Mouse (Mus musculus) embryonic fibroblast, embryonic 13.5 days (primary cell): ENCODE measurements around the gene Cdc42bpg. TPM values are rescaled to one million over a fixed set of nuclear protein-coding genes. Genes with fewer than 3 reads are reported as not detected.
A peak's percentile ranks its signal among the peaks of the same experiment; 100 is the strongest.

ENCODE experiments used
- H3K27ac ChIP-seq: 2 replicates; pipeline ENCODE4 v1.5.1; 2012; ENCODE audit warnings: low read length, control low read depth, inconsistent platforms; ENCODE audit not compliant: insufficient read depth
- H3K4me1 ChIP-seq: 2 replicates; pipeline ENCODE4 v1.6.1; 2011; ENCODE audit warnings: low read length; ENCODE audit not compliant: control insufficient read depth, insufficient read depth
- H3K4me3 ChIP-seq: 2 replicates; pipeline ENCODE4 v1.5.1; 2011; ENCODE audit warnings: mild to moderate bottlenecking, control low read depth, low read length; ENCODE audit not compliant: insufficient read depth
- CTCF ChIP-seq: IDR thresholded peaks from 2 replicates; pipeline ENCODE4 v1.5.1; 2011; ENCODE audit warnings: mild to moderate bottlenecking, control low read depth, low read length, moderate library complexity, borderline replicate concordance; ENCODE audit not compliant: insufficient read depth
- POLR2A ChIP-seq: IDR thresholded peaks from 2 replicates; pipeline ENCODE4 v1.6.1; 2011; ENCODE audit warnings: low read depth, mild to moderate bottlenecking, control low read depth, low read length, moderate library complexity
- polyA plus RNA-seq: library from polyadenylated mRNA; stranded (reverse); fragments of >200 nt; gene quantifications from 2 replicates; pipeline ENCODE4 v1.2.4, GENCODE M21; 2011; ENCODE audit warnings: low read depth; ENCODE audit not compliant: missing spikeins, insufficient read length

The Cdc42bpg gene
- polyA plus RNA-seq, 1 experiment = 17.0 TPM

DNA sequence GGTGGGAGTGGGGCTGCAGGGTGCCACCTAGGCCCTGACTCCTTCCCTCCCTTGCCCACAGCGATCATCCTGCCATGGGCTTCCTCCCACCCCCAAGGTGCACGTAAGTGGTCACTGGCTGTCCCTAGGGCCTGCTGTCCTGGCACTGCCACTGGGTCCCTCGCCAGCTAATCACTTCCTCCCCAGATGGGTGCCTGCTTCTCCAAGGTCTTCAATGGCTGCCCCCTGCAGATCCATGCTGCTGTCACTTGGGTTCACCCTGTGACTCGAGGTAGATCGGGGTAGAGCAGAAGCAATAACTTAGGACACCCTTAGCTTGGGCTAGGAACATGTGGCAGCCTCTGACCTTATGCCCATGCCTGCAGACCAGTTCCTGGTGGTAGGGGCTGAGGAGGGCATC, 39.8 kb downstream of the Cdc42bpg start:
- Histone ChIP-seq H3K27ac (no peak overlapping the region), H3K4me1 (no peaks in the 10 kb centered on the region), H3K4me3 (no peak overlapping the region)
- TF ChIP-seq POLR2A = no peak
- TF ChIP-seq CTCF = no peak

DNA sequence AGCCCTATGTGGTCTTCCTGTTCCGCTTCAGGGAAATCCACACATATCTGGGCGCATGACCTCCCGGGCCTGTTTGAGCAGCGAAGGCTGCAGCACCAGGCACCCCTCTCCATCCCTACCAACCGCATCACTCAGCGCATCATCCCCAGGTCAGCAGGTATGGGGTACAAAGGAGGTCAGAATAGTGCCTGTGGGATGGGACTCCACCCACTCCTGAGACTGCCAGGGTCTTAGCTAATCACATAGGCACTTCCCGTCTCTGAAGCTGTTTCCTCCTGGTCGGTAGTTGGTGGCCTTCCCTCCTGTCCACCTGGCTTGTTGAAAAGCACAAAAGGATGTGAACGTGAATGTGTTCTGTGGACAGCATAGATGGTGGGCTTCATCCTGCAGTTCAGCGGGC, 40.4 kb downstream of the Cdc42bpg start:
- H3K4me1 ChIP-seq = no peaks in the 10 kb centered on the region
- TF ChIP-seq CTCF = no peak
- TF ChIP-seq POLR2A = no peak
- no peak overlapping the region for H3K27ac ChIP-seq
- H3K4me3 ChIP-seq = no peak overlapping the region

DNA sequence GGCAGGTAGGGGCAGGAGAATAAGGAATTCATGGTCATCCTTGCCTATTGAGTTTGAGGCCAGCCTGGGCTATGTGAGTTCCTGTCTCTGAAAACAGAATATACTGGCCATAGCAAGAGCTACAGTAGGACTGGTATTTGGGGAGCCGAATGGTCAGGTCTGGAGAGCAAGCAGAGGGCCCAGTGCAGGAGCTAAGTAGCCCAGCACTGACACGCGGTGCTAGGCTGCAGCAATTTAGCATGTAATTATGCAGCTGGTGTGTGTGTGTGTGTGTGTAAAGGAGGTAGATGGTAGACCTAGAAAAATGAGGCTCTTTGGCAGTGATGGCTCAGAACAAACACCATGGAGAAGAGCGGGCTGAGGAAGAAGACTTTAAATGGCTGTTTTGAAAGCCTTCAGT, 41.4 kb downstream of the Cdc42bpg start:
- Histone ChIP-seq H3K27ac (no peak overlapping the region), H3K4me3 (no peak overlapping the region), H3K4me1 (no peaks in the 10 kb centered on the region)
- no peak for TF ChIP-seq CTCF
- no peak for TF ChIP-seq POLR2A

DNA sequence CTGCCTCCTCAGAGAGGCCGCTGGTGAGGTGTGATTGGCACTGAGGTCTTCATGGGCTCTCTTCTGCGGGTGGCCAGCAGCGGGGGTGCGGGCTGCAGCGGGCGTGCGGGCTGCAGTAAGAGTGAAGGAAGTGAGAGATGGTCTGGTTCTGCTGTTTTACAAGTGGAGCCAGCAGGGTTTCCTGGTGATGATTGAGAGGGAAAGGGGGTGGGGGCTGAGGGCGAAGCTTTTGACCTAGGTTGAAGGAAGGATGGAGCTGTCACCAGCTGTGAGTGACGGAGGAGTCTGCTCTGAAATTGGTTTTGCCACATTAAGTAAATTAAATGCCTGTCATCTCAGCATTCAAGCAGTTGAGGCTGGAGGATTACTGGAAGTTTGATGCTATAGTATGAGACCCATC, 42.5 kb downstream of the Cdc42bpg start:
- TF ChIP-seq POLR2A = no peak
- TF ChIP-seq CTCF = no peak
- Histone ChIP-seq H3K4me3 (no peak overlapping the region), H3K27ac (no peak overlapping the region), H3K4me1 (no peaks in the 10 kb centered on the region)

DNA sequence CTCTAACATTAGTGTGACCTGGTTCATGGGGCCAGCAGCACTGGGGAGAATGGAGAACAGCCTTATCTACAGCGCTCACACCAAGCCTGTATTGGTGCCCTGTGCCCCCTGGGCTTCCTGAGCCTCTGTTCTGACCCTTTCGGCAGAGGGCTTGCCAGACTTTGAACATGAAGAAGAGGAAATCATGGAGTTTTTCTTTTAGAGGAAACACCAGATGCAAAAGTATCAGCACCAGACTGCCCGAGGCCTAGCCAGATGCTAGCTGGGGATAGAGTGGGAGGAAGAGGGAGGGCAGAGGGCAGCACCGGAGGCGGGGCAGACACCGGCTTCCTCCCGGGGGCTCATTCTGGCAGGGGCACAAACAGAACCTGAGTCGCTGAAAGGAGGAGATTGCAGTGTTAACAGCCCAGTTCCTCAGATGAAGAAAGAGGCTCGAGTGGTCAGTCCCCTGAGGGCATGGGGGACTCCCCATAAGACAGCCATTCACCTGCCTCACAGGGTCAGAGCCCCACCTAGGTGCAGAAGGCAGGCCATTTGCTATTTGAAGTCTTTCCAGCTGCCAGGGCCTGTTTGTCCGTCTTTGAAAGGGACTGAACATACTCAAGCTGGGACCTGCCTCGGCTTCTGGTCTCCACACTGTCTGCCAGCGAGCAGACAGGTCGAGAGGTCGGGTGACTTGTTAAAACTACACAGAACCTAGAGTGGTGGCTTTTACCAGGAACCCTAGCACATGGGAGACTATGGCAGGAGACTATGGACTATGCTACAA, 43.1 kb downstream of the Cdc42bpg start:
- Histone ChIP-seq H3K4me1 (no peaks in the 10 kb centered on the region), H3K4me3 (no peak overlapping the region), H3K27ac (no peak overlapping the region)
- TF ChIP-seq CTCF (no peak), POLR2A (no peak)

DNA sequence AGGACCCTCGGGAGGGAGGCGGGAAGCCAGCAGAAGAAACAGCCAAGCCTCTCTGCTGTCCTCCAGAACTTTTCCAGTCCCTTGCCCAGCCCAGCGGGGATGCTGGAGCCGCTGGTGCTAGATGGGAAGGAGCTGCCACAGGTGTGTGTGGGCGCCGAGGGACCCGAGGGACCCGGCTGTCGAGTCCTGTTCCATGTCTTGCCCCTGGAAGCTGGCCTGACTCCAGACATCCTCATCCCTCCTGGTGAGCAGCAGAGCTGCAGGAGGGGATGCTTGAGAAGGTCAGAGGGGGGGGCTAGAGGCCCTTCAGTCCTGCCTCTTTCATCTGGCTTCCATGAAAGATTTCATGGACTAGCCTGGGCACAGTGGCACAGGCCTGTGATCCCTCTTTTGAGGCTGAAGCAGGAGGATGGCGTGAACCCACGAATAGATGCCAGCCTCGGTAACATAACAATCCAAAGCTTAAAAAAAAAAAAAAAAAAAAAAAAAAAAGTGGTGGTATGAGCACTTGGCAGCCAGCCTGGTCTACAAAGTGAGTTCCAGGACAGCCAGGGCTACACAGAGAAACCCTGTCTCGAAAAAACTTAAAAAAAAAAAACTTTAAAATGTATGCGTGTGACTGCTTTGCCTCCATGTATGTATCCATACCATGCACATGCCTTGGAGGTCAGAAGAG, 45.3 kb downstream of the Cdc42bpg start:
- Histone ChIP-seq H3K4me3 (no peak overlapping the region), H3K4me1 (no peaks in the 10 kb centered on the region), H3K27ac (no peak overlapping the region)
- TF ChIP-seq CTCF (no peak), POLR2A (no peak)

DNA sequence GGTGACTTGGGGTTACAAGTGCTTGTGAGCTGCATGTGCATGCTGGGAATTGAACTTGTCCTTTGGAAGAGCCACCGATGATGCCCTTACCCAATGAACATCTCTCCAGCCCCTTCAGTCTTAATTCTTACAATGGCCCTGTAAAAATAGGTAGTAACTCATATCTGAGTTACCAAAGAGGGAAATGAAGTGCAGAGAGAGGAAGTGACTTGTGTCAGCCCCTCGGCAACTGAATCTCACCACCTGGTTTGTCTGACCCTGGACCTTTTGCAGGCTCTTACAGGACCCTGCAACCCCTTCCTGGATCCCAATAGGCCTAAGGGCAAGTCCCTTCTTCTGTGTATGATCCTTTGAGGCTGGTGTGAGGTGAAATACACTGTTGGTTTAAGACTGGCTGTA, 45.9 kb downstream of the Cdc42bpg start:
- H3K27ac ChIP-seq = no peak overlapping the region
- no peak overlapping the region for H3K4me3 ChIP-seq
- no peaks in the 10 kb centered on the region for H3K4me1 ChIP-seq
- no peak for TF ChIP-seq CTCF
- no peak for TF ChIP-seq POLR2A

DNA sequence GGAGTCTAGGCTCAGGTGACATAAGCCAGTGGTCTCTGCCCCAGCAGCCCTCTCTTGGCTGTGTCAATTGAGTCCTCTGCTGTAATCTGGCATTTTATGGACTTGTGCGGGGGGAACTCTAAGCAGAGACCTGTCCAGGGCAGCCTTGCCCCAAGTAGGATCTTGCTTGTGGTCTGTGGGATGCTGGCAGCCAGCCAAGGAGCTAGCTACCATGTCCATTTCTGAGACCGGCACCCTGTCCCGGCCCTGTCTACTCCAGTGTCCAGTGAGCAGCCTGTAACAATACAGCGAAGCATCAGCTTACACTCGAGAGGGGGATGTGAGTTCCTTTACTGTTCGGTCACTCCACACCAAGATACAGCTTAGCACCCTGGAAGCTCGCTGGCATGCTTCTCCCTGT, 47.8 kb downstream of the Cdc42bpg start:
- H3K27ac ChIP-seq = no peak overlapping the region
- TF ChIP-seq POLR2A (no peak), CTCF (no peak)
- no peak overlapping the region for H3K4me3 ChIP-seq
- H3K4me1 ChIP-seq = no peaks in the 10 kb centered on the region

DNA sequence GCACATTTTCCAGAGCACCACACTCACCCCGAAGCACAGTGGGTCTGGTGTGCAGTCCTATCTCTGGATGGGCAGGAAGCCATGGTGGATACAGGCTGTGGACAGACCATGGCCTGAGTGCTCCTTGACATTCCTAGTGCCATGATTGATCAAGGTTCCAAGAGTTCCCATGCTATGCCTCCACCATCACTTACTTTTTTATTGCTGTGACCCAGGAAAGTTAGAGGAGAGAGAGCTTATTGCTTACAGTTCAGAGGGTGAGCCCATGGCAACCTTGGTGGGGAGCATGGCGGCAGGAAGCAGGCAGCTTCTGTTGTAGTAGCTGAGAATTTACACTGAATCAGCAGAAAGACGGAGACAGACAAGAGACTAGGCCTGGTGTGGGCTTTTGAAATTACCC, 55.0 kb downstream of the Cdc42bpg start:
- TF ChIP-seq CTCF (no peak), POLR2A (no peak)

DNA sequence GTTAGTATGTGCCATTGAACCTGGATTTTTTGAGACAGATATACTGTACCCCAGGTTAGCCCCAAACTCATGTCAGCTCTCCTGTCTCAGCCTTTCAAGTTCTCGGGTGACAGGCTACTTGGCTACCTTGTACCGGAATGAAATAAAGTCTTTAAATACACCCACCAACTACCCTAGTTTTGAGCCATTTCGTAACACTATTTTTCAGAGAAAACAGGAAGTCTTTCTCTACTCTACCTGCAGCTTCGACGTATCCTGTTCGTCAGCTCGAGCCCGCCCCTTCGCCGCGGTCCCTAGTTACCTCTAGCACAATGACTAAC, 56.8 kb downstream of the Cdc42bpg start:
- peak overlapping the region; percentile 62 for H3K4me3 ChIP-seq
- TF ChIP-seq CTCF = no peak
- TF ChIP-seq POLR2A = peak; percentile 44
- peaks cover 7% of the 10 kb centered on the region; the same call in 1 of the 2 replicates for H3K4me1 ChIP-seq
- 0 out of 2 replicates have a peak overlapping the region, but pooled peaks have one; percentile 23 for H3K27ac ChIP-seq

More for the DNA sequence above, 55.0 kb downstream of the Cdc42bpg start:
- H3K4me3 ChIP-seq = no peak overlapping the region
- H3K27ac ChIP-seq = no peak overlapping the region
- H3K4me1 ChIP-seq = peaks cover 5% of the 10 kb centered on the region; the same call in 1 of the 2 replicates
